Mouse (Mus musculus) heart, embryonic 10.5 days (tissue): ENCODE measurements at regions not wholly inside any gene's neighbourhood (a gene's known extent, or its start where the extent isn't known, plus 50 kb on each side); places are given as distances from the start of the nearest gene placed in this dataset.

Experiments used
- DNase-seq: peaks from one replicate; pipeline ENCODE4 v3.0.0-alpha.2; 2017; ENCODE audit warnings: low spot score
- H3K27ac ChIP-seq: fragments of 300-500 bp; sonication (generic); 2 replicates; pipeline ENCODE4 v1.5.1; 2016; ENCODE audit warnings: mild to moderate bottlenecking
- H3K27me3 ChIP-seq: fragments of 300-500 bp; sonication (generic); 2 replicates; pipeline ENCODE4 v1.6.1; 2016; ENCODE audit warnings: mild to moderate bottlenecking; ENCODE audit not compliant: poor library complexity, insufficient read depth, severe bottlenecking
- H3K36me3 ChIP-seq: fragments of 300-500 bp; sonication (generic); 2 replicates; pipeline ENCODE4 v1.6.1; 2016; ENCODE audit warnings: mild to moderate bottlenecking, moderate library complexity
- H3K4me1 ChIP-seq: fragments of 300-500 bp; sonication (generic); 2 replicates; pipeline ENCODE4 v1.6.1; 2016; ENCODE audit warnings: mild to moderate bottlenecking
- H3K4me3 ChIP-seq: fragments of 300-500 bp; sonication (generic); 2 replicates; pipeline ENCODE4 v1.5.1; 2016; ENCODE audit warnings: mild to moderate bottlenecking, moderate library complexity
- H3K9me3 ChIP-seq: fragments of 300-500 bp; sonication (generic); 2 replicates; pipeline ENCODE4 v1.6.1; 2016; ENCODE audit warnings: mild to moderate bottlenecking, moderate library complexity
- WGBS: fragments of 180-500 bp; shearing (Covaris S2); methylation state at CpG from one replicate; pipeline ENCODE4 v1.1.7; 2016; 5-methylcytosine and 5-hydroxymethylcytosine counted together

- DNase-seq, result no peak
- Histone ChIP-seq H3K27ac (no peak overlapping the region), H3K4me1 (peaks cover 8% of the 10 kb centered on the region; the same call in 1 of the 2 replicates), H3K9me3 (no peaks in the 10 kb centered on the region), H3K4me3 (no peak overlapping the region), H3K36me3 (no peaks in the 10 kb centered on the region), H3K27me3 (no peaks in the 10 kb centered on the region)
- WGBS, result 80% methylated on average over 7 of the region's 7 CpGs
Measured at GRCm38 (mm10) chr8:89219156-89219555, 175.2 kb upstream of the Sall1 start.

GRCm38 (mm10) chr8:89217689-89218088 is 173.7 kb upstream of the Sall1 start:
- no peak for DNase-seq
- Histone ChIP-seq H3K27ac (no peak overlapping the region), H3K27me3 (no peaks in the 10 kb centered on the region), H3K36me3 (no peaks in the 10 kb centered on the region), H3K4me3 (no peak overlapping the region), H3K4me1 (peaks cover 8% of the 10 kb centered on the region; the same call in 1 of the 2 replicates), H3K9me3 (no peaks in the 10 kb centered on the region)
- 85% methylated on average over 2 of the region's 2 CpGs for WGBS

GRCm38 (mm10) chr8:89211931-89212330 is 168.0 kb upstream of the Sall1 start:
- 83% methylated on average over 3 of the region's 3 CpGs for WGBS
- no peaks in the 10 kb centered on the region for H3K4me1 ChIP-seq
- H3K27me3 ChIP-seq, result no peaks in the 10 kb centered on the region

GRCm38 (mm10) chr8:89210684-89211083 is 166.7 kb upstream of the Sall1 start:
- no peak for DNase-seq
- H3K27ac ChIP-seq, result no peak overlapping the region
- H3K4me1 ChIP-seq, result no peaks in the 10 kb centered on the region
- WGBS, result 56% methylated on average over 1 of the region's 1 CpGs
- H3K36me3 ChIP-seq, result no peaks in the 10 kb centered on the region
- no peak overlapping the region for H3K4me3 ChIP-seq
- no peaks in the 10 kb centered on the region for H3K9me3 ChIP-seq
- no peaks in the 10 kb centered on the region for H3K27me3 ChIP-seq

More at GRCm38 (mm10) chr8:89211931-89212330, 168.0 kb upstream of the Sall1 start:
- Histone ChIP-seq H3K36me3 (no peaks in the 10 kb centered on the region), H3K9me3 (no peaks in the 10 kb centered on the region), H3K27ac (no peak overlapping the region), H3K4me3 (no peak overlapping the region)
- no peak for DNase-seq

- Histone ChIP-seq H3K36me3 (no peaks in the 10 kb centered on the region), H3K4me1 (no peaks in the 10 kb centered on the region), H3K9me3 (no peaks in the 10 kb centered on the region), H3K4me3 (no peak overlapping the region), H3K27me3 (no peaks in the 10 kb centered on the region), H3K27ac (no peak overlapping the region)
- DNase-seq, result no peak
- WGBS, result 72% methylated on average over 2 of the region's 2 CpGs
Measured at GRCm38 (mm10) chr8:89207891-89208290, 163.9 kb upstream of the Sall1 start.

- no peak overlapping the region for H3K4me3 ChIP-seq
- no peaks in the 10 kb centered on the region for H3K36me3 ChIP-seq
- no peaks in the 10 kb centered on the region for H3K27me3 ChIP-seq
- no peak overlapping the region for H3K27ac ChIP-seq
- no peaks in the 10 kb centered on the region for H3K4me1 ChIP-seq
- DNase-seq, result no peak
- 88% methylated on average over 5 of the region's 5 CpGs for WGBS
- H3K9me3 ChIP-seq, result no peaks in the 10 kb centered on the region
Measured at GRCm38 (mm10) chr8:89202484-89203096, 158.6 kb upstream of the Sall1 start.

- no peak for DNase-seq
- no peaks in the 10 kb centered on the region for H3K36me3 ChIP-seq
- H3K4me1 ChIP-seq, result no peaks in the 10 kb centered on the region
- 67% methylated on average over 2 of the region's 2 CpGs for WGBS
- H3K4me3 ChIP-seq, result no peak overlapping the region
- H3K27ac ChIP-seq, result no peak overlapping the region
- H3K27me3 ChIP-seq, result no peaks in the 10 kb centered on the region
- H3K9me3 ChIP-seq, result no peaks in the 10 kb centered on the region
Measured at GRCm38 (mm10) chr8:89200301-89200700, 156.3 kb upstream of the Sall1 start.

- Histone ChIP-seq H3K9me3 (no peaks in the 10 kb centered on the region), H3K36me3 (no peaks in the 10 kb centered on the region), H3K27me3 (peaks cover 26% of the 10 kb centered on the region), H3K4me1 (no peaks in the 10 kb centered on the region), H3K4me3 (no peak overlapping the region), H3K27ac (no peak overlapping the region)
- DNase-seq, result no peak
- 49% methylated on average over 17 of the region's 17 CpGs for WGBS
Measured at GRCm38 (mm10) chr8:89185314-89185713, 141.4 kb upstream of the Sall1 start.

- Histone ChIP-seq H3K27me3 (no peaks in the 10 kb centered on the region; the same call in 1 of the 2 replicates), H3K4me1 (no peaks in the 10 kb centered on the region), H3K4me3 (no peak overlapping the region), H3K36me3 (no peaks in the 10 kb centered on the region), H3K9me3 (no peaks in the 10 kb centered on the region), H3K27ac (no peak overlapping the region)
- DNase-seq, result no peak
- WGBS, result 80% methylated on average over 7 of the region's 7 CpGs
Measured at GRCm38 (mm10) chr8:89175631-89176030, 131.7 kb upstream of the Sall1 start.

- Histone ChIP-seq H3K9me3 (no peaks in the 10 kb centered on the region), H3K27me3 (no peaks in the 10 kb centered on the region; the same call in 1 of the 2 replicates), H3K27ac (no peak overlapping the region), H3K36me3 (no peaks in the 10 kb centered on the region), H3K4me3 (no peak overlapping the region), H3K4me1 (peaks cover 6% of the 10 kb centered on the region; the same call in 1 of the 2 replicates)
- no peak for DNase-seq
- 76% methylated on average over 5 of the region's 5 CpGs for WGBS
Measured at GRCm38 (mm10) chr8:89171561-89171960, 127.6 kb upstream of the Sall1 start.

- Histone ChIP-seq H3K27me3 (no peaks in the 10 kb centered on the region), H3K27ac (0 out of 2 replicates have a peak overlapping the region, but pooled peaks have one; percentile 29), H3K4me3 (no peak overlapping the region), H3K4me1 (peaks cover 6% of the 10 kb centered on the region; the same call in 1 of the 2 replicates), H3K36me3 (no peaks in the 10 kb centered on the region), H3K9me3 (no peaks in the 10 kb centered on the region)
- 44% methylated on average over 7 of the region's 7 CpGs for WGBS
- no peak for DNase-seq
Measured at GRCm38 (mm10) chr8:89169484-89169883, 125.5 kb upstream of the Sall1 start.

GRCm38 (mm10) chr8:89167026-89167425 is 123.1 kb upstream of the Sall1 start:
- Histone ChIP-seq H3K4me3 (no peak overlapping the region), H3K4me1 (peaks cover 6% of the 10 kb centered on the region; the same call in 1 of the 2 replicates), H3K27me3 (no peaks in the 10 kb centered on the region), H3K36me3 (no peaks in the 10 kb centered on the region), H3K27ac (no peak overlapping the region), H3K9me3 (no peaks in the 10 kb centered on the region)
- WGBS, result 70% methylated on average over 4 of the region's 4 CpGs
- no peak for DNase-seq

GRCm38 (mm10) chr8:89156909-89157308 is 112.9 kb upstream of the Sall1 start:
- no peaks in the 10 kb centered on the region for H3K4me1 ChIP-seq
- 88% methylated on average over 1 of the region's 1 CpGs for WGBS
- DNase-seq, result no peak

GRCm38 (mm10) chr8:89153605-89154004 is 109.6 kb upstream of the Sall1 start:
- WGBS, result 60% methylated on average over 3 of the region's 3 CpGs
- Histone ChIP-seq H3K4me3 (no peak overlapping the region), H3K27me3 (no peaks in the 10 kb centered on the region), H3K27ac (no peak overlapping the region), H3K4me1 (no peaks in the 10 kb centered on the region), H3K36me3 (no peaks in the 10 kb centered on the region), H3K9me3 (no peaks in the 10 kb centered on the region)
- no peak for DNase-seq

More at GRCm38 (mm10) chr8:89156909-89157308, 112.9 kb upstream of the Sall1 start:
- no peaks in the 10 kb centered on the region for H3K27me3 ChIP-seq
- H3K36me3 ChIP-seq, result no peaks in the 10 kb centered on the region
- H3K27ac ChIP-seq, result no peak overlapping the region
- no peak overlapping the region for H3K4me3 ChIP-seq
- H3K9me3 ChIP-seq, result no peaks in the 10 kb centered on the region
